Mouse (Mus musculus) macrophage (primary cell): ENCODE results near the gene Rcor1. TPM values are rescaled to one million over a fixed set of nuclear protein-coding genes. Genes with fewer than 3 reads are reported as not detected.

Experiments
- H3K27ac ChIP-seq: fragments of 350-480 bp; formaldehyde crosslinking; 2 replicates; pipeline ENCODE4 v1.9.0; 2021
- H3K36me3 ChIP-seq: fragments of 350-480 bp; formaldehyde crosslinking; 2 replicates; pipeline ENCODE4 v1.9.0; 2021; ENCODE audit errors: inconsistent target
- H3K4me3 ChIP-seq: fragments of 350-480 bp; formaldehyde crosslinking; 2 replicates; pipeline ENCODE4 v1.9.0; 2021; ENCODE audit errors: inconsistent target
- H3K79me2 ChIP-seq: fragments of 350-480 bp; formaldehyde crosslinking; 2 replicates; pipeline ENCODE4 v1.9.0; 2021; ENCODE audit errors: inconsistent target
- WGBS: methylation state at CpG from one replicate; pipeline ENCODE4 v1.1.7; 2026; ENCODE audit warnings: inconsistent platforms; ENCODE audit not compliant: missing documents; 5-methylcytosine and 5-hydroxymethylcytosine counted together
- polyA plus RNA-seq: library from polyadenylated mRNA; stranded (reverse); fragments of 250-400 nt; gene quantifications from 3 replicates; pipeline ENCODE4 v1.2.4, GENCODE M21; 2018; ENCODE audit warnings: inconsistent platforms
- total RNA-seq, 78 experiments: library from RNA; depleted of rRNA; stranded (reverse); fragments of 250-400 nt; gene quantifications; 1 replicate in 9 of 78; 2 replicates in 24 of 78; 3 replicates in 43 of 78; 4 replicates in 2 of 78; pipeline ENCODE4 v1.2.4; 2018; ENCODE audit warnings: inconsistent platforms in 56 of 78

Rcor1 gene
- total RNA-seq (2018; cell fraction: chromatin; rRNA removed): 10 to 100 TPM; 10.2 to 46.2 (median 38.7) TPM
- total RNA-seq (2018; cell fraction: cytosol; rRNA removed): 10 to 100 TPM; 20.2 to 42.9 (median 30.3) TPM
- total RNA-seq (2018; cell fraction: nucleus; rRNA removed): 10 to 100 TPM; 18.4 to 63.4 (median 41.9) TPM
- 22.6 to 25.5 TPM (median 23.9 TPM) in 3 replicates for polyA plus RNA-seq

GRCm38 (mm10) chr12:111038976-111039612, at the start of gene Rcor1:
Gene Rcor1 (plus strand): TSS chr12:111039351.
- 1% methylated on average over 47 of the region's 76 CpGs for whole genome bisulfite sequencing
- Histone ChIP-seq H3K79me2 (peaks cover 43% of the 10 kb centered on the region), H3K36me3 (0 out of 2 replicates have a peak, but pooled peaks cover 5% of the 10 kb centered on the region), H3K4me3 (peak within 1 kb of the TSS; percentile 65), H3K27ac (peak within 1 kb of the TSS; percentile 87)

GRCm38 (mm10) chr12:110989409-110989808, 49.7 kb upstream of the Rcor1 start:
- Histone ChIP-seq H3K79me2 (no peaks in the 10 kb centered on the region), H3K36me3 (no peaks in the 10 kb centered on the region), H3K27ac (no peak overlapping the region), H3K4me3 (no peak overlapping the region)
- WGBS: 94% methylated on average over 3 of the region's 3 CpGs

GRCm38 (mm10) chr12:110990500-110990899, 48.7 kb upstream of the Rcor1 start:
- 93% methylated on average over 7 of the region's 7 CpGs for WGBS
- Histone ChIP-seq H3K36me3 (no peaks in the 10 kb centered on the region), H3K4me3 (no peak overlapping the region), H3K27ac (no peak overlapping the region), H3K79me2 (no peaks in the 10 kb centered on the region)

GRCm38 (mm10) chr12:110991361-110992127, 47.6 kb upstream of the Rcor1 start:
- H3K36me3 ChIP-seq: no peaks in the 10 kb centered on the region
- H3K27ac ChIP-seq: peak overlapping the region; percentile 65
- no peaks in the 10 kb centered on the region for H3K79me2 ChIP-seq
- WGBS: 7% methylated on average over 23 of the region's 23 CpGs
- H3K4me3 ChIP-seq: peak overlapping the region; percentile 40

- Histone ChIP-seq H3K79me2 (no peaks in the 10 kb centered on the region), H3K27ac (peak overlapping the region; percentile 65), H3K4me3 (peak overlapping the region; percentile 40), H3K36me3 (no peaks in the 10 kb centered on the region)
- WGBS: 0% methylated on average over 21 of the region's 24 CpGs
Observed at GRCm38 (mm10) chr12:110992128-110992553, 47.0 kb upstream of the Rcor1 start.

GRCm38 (mm10) chr12:110992771-110993170, 46.4 kb upstream of the Rcor1 start:
- WGBS: 82% methylated on average over 12 of the region's 12 CpGs
- no peak overlapping the region for H3K4me3 ChIP-seq

GRCm38 (mm10) chr12:110993226-110993625, 45.9 kb upstream of the Rcor1 start:
- no peak overlapping the region for H3K27ac ChIP-seq
- no peaks in the 10 kb centered on the region for H3K79me2 ChIP-seq
- 77% methylated on average over 3 of the region's 3 CpGs for WGBS

More at GRCm38 (mm10) chr12:110992771-110993170, 46.4 kb upstream of the Rcor1 start:
- Histone ChIP-seq H3K79me2 (no peaks in the 10 kb centered on the region), H3K36me3 (no peaks in the 10 kb centered on the region), H3K27ac (peak overlapping the region; percentile 65)

GRCm38 (mm10) chr12:110994666-110995065, 44.5 kb upstream of the Rcor1 start:
- Histone ChIP-seq H3K27ac (no peak overlapping the region), H3K79me2 (no peaks in the 10 kb centered on the region), H3K4me3 (no peak overlapping the region), H3K36me3 (no peaks in the 10 kb centered on the region)
- WGBS: 75% methylated on average over 11 of the region's 12 CpGs

More at GRCm38 (mm10) chr12:110993226-110993625, 45.9 kb upstream of the Rcor1 start:
- Histone ChIP-seq H3K36me3 (no peaks in the 10 kb centered on the region), H3K4me3 (no peak overlapping the region)

GRCm38 (mm10) chr12:110998092-110998491, 41.1 kb upstream of the Rcor1 start:
- H3K27ac ChIP-seq: no peak overlapping the region
- no peaks in the 10 kb centered on the region for H3K79me2 ChIP-seq
- no peaks in the 10 kb centered on the region for H3K36me3 ChIP-seq
- H3K4me3 ChIP-seq: no peak overlapping the region
- WGBS: 93% methylated on average over 11 of the region's 11 CpGs

GRCm38 (mm10) chr12:110999820-111000219, 39.3 kb upstream of the Rcor1 start:
- Histone ChIP-seq H3K27ac (no peak overlapping the region), H3K36me3 (no peaks in the 10 kb centered on the region), H3K79me2 (no peaks in the 10 kb centered on the region), H3K4me3 (no peak overlapping the region)
- WGBS: 100% methylated on average over 1 of the region's 2 CpGs

GRCm38 (mm10) chr12:111000956-111001355, 38.2 kb upstream of the Rcor1 start:
- no peaks in the 10 kb centered on the region for H3K79me2 ChIP-seq
- H3K36me3 ChIP-seq: no peaks in the 10 kb centered on the region
- H3K4me3 ChIP-seq: no peak overlapping the region
- H3K27ac ChIP-seq: no peak overlapping the region
- WGBS: 96% methylated on average over 7 of the region's 7 CpGs

- 64% methylated on average over 9 of the region's 9 CpGs for WGBS
- H3K36me3 ChIP-seq: no peaks in the 10 kb centered on the region
- no peak overlapping the region for H3K4me3 ChIP-seq
- no peaks in the 10 kb centered on the region for H3K79me2 ChIP-seq
- no peak overlapping the region for H3K27ac ChIP-seq
Observed at GRCm38 (mm10) chr12:111004142-111004541, 35.0 kb upstream of the Rcor1 start.

- WGBS: 88% methylated on average over 6 of the region's 6 CpGs
Observed at GRCm38 (mm10) chr12:111005803-111006202, 33.3 kb upstream of the Rcor1 start.

GRCm38 (mm10) chr12:111006339-111006738, 32.8 kb upstream of the Rcor1 start:
- Histone ChIP-seq H3K36me3 (no peaks in the 10 kb centered on the region), H3K4me3 (no peak overlapping the region), H3K79me2 (no peaks in the 10 kb centered on the region), H3K27ac (no peak overlapping the region)
- 93% methylated on average over 5 of the region's 5 CpGs for WGBS

More at GRCm38 (mm10) chr12:111005803-111006202, 33.3 kb upstream of the Rcor1 start:
- Histone ChIP-seq H3K36me3 (no peaks in the 10 kb centered on the region), H3K4me3 (no peak overlapping the region), H3K79me2 (no peaks in the 10 kb centered on the region), H3K27ac (no peak overlapping the region)
